Mouse (Mus musculus) activated CD4-positive, CD25-positive, alpha-beta regulatory T cell, adult 4 months (primary cell): ENCODE data around the gene Gmpr. TPM values are rescaled to one million over a fixed set of nuclear protein-coding genes. Genes with fewer than 3 reads are reported as not detected.

Experiments
- ATAC-seq: one replicate; pipeline ENCODE4 v1.8.0; 2017
- polyA plus RNA-seq, 2 experiments: library from polyadenylated mRNA; unstranded; fragments of 100-300 nt; shearing (Covaris generic); gene quantifications; one replicate each; pipeline ENCODE4 v1.2.1; 2017

The Gmpr gene
- polyA plus RNA-seq, 2 experiments from 2014 or later: not detected

GRCm38 (mm10) chr13:45505546-45505945, 1.7 kb upstream of the Gmpr start:
- no peak for ATAC-seq

- ATAC-seq: no peak
These were observed 1.3 kb downstream of the Gmpr start for GRCm38 (mm10) chr13:45508495-45508894.

GRCm38 (mm10) chr13:45509366-45509765, 2.1 kb downstream of the Gmpr start:
- ATAC-seq: no peak

- ATAC-seq: no peak
These were observed 4.6 kb downstream of the Gmpr start for GRCm38 (mm10) chr13:45511706-45512435.

GRCm38 (mm10) chr13:45512531-45512930, 5.3 kb downstream of the Gmpr start:
- no peak for ATAC-seq

- ATAC-seq: no peak
These were observed 6.1 kb downstream of the Gmpr start for GRCm38 (mm10) chr13:45513009-45513984.

GRCm38 (mm10) chr13:45514115-45514514, 6.9 kb downstream of the Gmpr start:
- ATAC-seq: no peak

- ATAC-seq: no peak
These were observed 7.7 kb downstream of the Gmpr start for GRCm38 (mm10) chr13:45514832-45515422.

- ATAC-seq: no peak
These were observed 9.5 kb downstream of the Gmpr start for GRCm38 (mm10) chr13:45516501-45517393.

GRCm38 (mm10) chr13:45524305-45524704, 17.1 kb downstream of the Gmpr start:
- ATAC-seq: no peak

- ATAC-seq: no peak
These were observed 17.7 kb downstream of the Gmpr start for GRCm38 (mm10) chr13:45524791-45525435.

- ATAC-seq: no peak
These were observed 19.0 kb downstream of the Gmpr start for GRCm38 (mm10) chr13:45526230-45526629.

GRCm38 (mm10) chr13:45527232-45527964, 20.2 kb downstream of the Gmpr start:
- no peak for ATAC-seq

GRCm38 (mm10) chr13:45528787-45529186, 21.5 kb downstream of the Gmpr start:
- ATAC-seq: no peak

GRCm38 (mm10) chr13:45530754-45531153, 23.5 kb downstream of the Gmpr start:
- no peak for ATAC-seq

- ATAC-seq: no peak
These were observed 28.6 kb downstream of the Gmpr start for GRCm38 (mm10) chr13:45535731-45536453.

- no peak for ATAC-seq
These were observed 29.9 kb downstream of the Gmpr start for GRCm38 (mm10) chr13:45537110-45537509.

GRCm38 (mm10) chr13:45538091-45538490, 30.8 kb downstream of the Gmpr start:
- no peak for ATAC-seq

- no peak for ATAC-seq
These were observed 31.4 kb downstream of the Gmpr start for GRCm38 (mm10) chr13:45538532-45539204.

- ATAC-seq: no peak
These were observed 31.9 kb downstream of the Gmpr start for GRCm38 (mm10) chr13:45539205-45539568.
